Mouse (Mus musculus) neural tube, embryonic 13.5 days (tissue): Measurements from ENCODE around the gene Mycbp. TPM values are rescaled to one million over a fixed set of nuclear protein-coding genes. Genes with fewer than 3 reads are reported as not detected.

Experiments used
- ATAC-seq: fragments of 200-750 bp; cut with Nextera tagmentation; 2 replicates; pipeline ENCODE4 v1.8.0; 2017; ENCODE audit warnings: low read depth, mild to moderate bottlenecking, moderate TSS enrichment, moderate library complexity
- H3K27ac ChIP-seq: fragments of 300-500 bp; sonication (generic); replicated peaks from 2 replicates; pipeline ENCODE4 v1.5.1; 2015; ENCODE audit warnings: moderate library complexity, mild to moderate bottlenecking, inconsistent platforms
- H3K27me3 ChIP-seq: fragments of 300-500 bp; sonication (generic); 2 replicates; pipeline ENCODE4 v1.6.1; 2015; ENCODE audit warnings: mild to moderate bottlenecking, inconsistent platforms
- H3K36me3 ChIP-seq: fragments of 300-500 bp; sonication (generic); 2 replicates; pipeline ENCODE4 v1.6.1; 2015; ENCODE audit warnings: mild to moderate bottlenecking, inconsistent platforms
- H3K4me1 ChIP-seq: fragments of 300-500 bp; sonication (generic); replicated peaks from 2 replicates; pipeline ENCODE4 v1.6.1; 2015; ENCODE audit warnings: inconsistent platforms
- H3K4me2 ChIP-seq: fragments of 300-500 bp; sonication (generic); 2 replicates; pipeline ENCODE4 v1.6.1; 2015; ENCODE audit warnings: inconsistent platforms, mild to moderate bottlenecking, moderate library complexity
- H3K4me3 ChIP-seq: fragments of 300-500 bp; sonication (generic); 2 replicates; pipeline ENCODE4 v1.5.1; 2015; ENCODE audit warnings: mild to moderate bottlenecking, inconsistent platforms
- H3K9ac ChIP-seq: fragments of 300-500 bp; sonication (generic); 2 replicates; pipeline ENCODE4 v1.6.1; 2015; ENCODE audit warnings: moderate library complexity, mild to moderate bottlenecking, inconsistent platforms
- H3K9me3 ChIP-seq: fragments of 300-500 bp; sonication (generic); 2 replicates; pipeline ENCODE4 v1.6.1; 2016; ENCODE audit warnings: inconsistent platforms
- WGBS: fragments of 180-500 bp; shearing (Covaris S2); methylation state at CpG from one replicate; pipeline ENCODE4 v1.1.7; 2015; 5-methylcytosine and 5-hydroxymethylcytosine counted together
- polyA plus RNA-seq: library from polyadenylated mRNA; unstranded; fragments of >200 nt; fragmentation: Nextera tagmentation; extraction: Ambion mirVana; gene quantifications from 2 replicates; pipeline ENCODE4 v1.2.1, GENCODE M21; 2015

Gene Mycbp
- 33.5 and 39.3 TPM in 2 replicates for polyA plus RNA-seq

GRCm38 (mm10) chr4:123904333-123905125, at the start of gene Mycbp:
Mycbp (plus strand) TSS chr4:123904832.
- H3K27ac ChIP-seq: peak within 1 kb of the TSS; percentile 79
- WGBS: 2% methylated on average over 45 of the region's 49 CpGs
- peak within 1 kb of the TSS; percentile 86 for H3K9ac ChIP-seq
- H3K4me2 ChIP-seq: peak within 1 kb of the TSS; percentile 79
- peak; percentile 100 for ATAC-seq
- no peaks in the 10 kb centered on the region for H3K9me3 ChIP-seq
- peak within 1 kb of the TSS; percentile 82 for H3K4me3 ChIP-seq
- H3K4me1 ChIP-seq: peaks cover 26% of the 10 kb centered on the region
- peaks cover 7% of the 10 kb centered on the region for H3K36me3 ChIP-seq
- no peaks in the 10 kb centered on the region for H3K27me3 ChIP-seq

- Histone ChIP-seq H3K4me2 (no peak overlapping the region), H3K9ac (no peak overlapping the region), H3K36me3 (no peaks in the 10 kb centered on the region), H3K4me3 (no peak overlapping the region), H3K27ac (no peak overlapping the region), H3K4me1 (no peaks in the 10 kb centered on the region), H3K27me3 (no peaks in the 10 kb centered on the region), H3K9me3 (no peaks in the 10 kb centered on the region)
- ATAC-seq: no peak
- 57% methylated on average over 4 of the region's 4 CpGs for WGBS
Observed at GRCm38 (mm10) chr4:123856888-123857287, 47.7 kb upstream of the Mycbp start.

- H3K36me3 ChIP-seq: no peaks in the 10 kb centered on the region
- 89% methylated on average over 7 of the region's 7 CpGs for WGBS
- H3K4me2 ChIP-seq: no peak overlapping the region
- no peaks in the 10 kb centered on the region for H3K9me3 ChIP-seq
- no peaks in the 10 kb centered on the region for H3K4me1 ChIP-seq
- no peak for ATAC-seq
- no peaks in the 10 kb centered on the region for H3K27me3 ChIP-seq
- no peak overlapping the region for H3K27ac ChIP-seq
- H3K4me3 ChIP-seq: no peak overlapping the region
- no peak overlapping the region for H3K9ac ChIP-seq
Observed at GRCm38 (mm10) chr4:123858090-123858489, 46.5 kb upstream of the Mycbp start.

GRCm38 (mm10) chr4:123859379-123859778, 45.3 kb upstream of the Mycbp start, which contains the start of gene 4933427I04Rik:
4933427I04Rik (plus strand) TSS chr4:123859679.
- Histone ChIP-seq H3K4me1 (no peaks in the 10 kb centered on the region), H3K36me3 (no peaks in the 10 kb centered on the region), H3K4me3 (no peak within 1 kb of the TSS), H3K9ac (no peak within 1 kb of the TSS), H3K27me3 (no peaks in the 10 kb centered on the region), H3K4me2 (no peak within 1 kb of the TSS), H3K9me3 (no peaks in the 10 kb centered on the region), H3K27ac (no peak within 1 kb of the TSS)
- WGBS: 84% methylated on average over 3 of the region's 3 CpGs
- ATAC-seq: no peak

- no peak overlapping the region for H3K4me2 ChIP-seq
- no peaks in the 10 kb centered on the region for H3K27me3 ChIP-seq
- 61% methylated on average over 2 of the region's 2 CpGs for WGBS
- no peak overlapping the region for H3K27ac ChIP-seq
- no peak overlapping the region for H3K4me3 ChIP-seq
- ATAC-seq: no peak
- H3K4me1 ChIP-seq: no peaks in the 10 kb centered on the region
- no peaks in the 10 kb centered on the region for H3K9me3 ChIP-seq
- H3K36me3 ChIP-seq: no peaks in the 10 kb centered on the region
- H3K9ac ChIP-seq: no peak overlapping the region
Observed at GRCm38 (mm10) chr4:123859803-123860202, 44.8 kb upstream of the Mycbp start.

- no peaks in the 10 kb centered on the region for H3K36me3 ChIP-seq
- H3K4me1 ChIP-seq: no peaks in the 10 kb centered on the region
- no peaks in the 10 kb centered on the region for H3K9me3 ChIP-seq
- H3K9ac ChIP-seq: no peak overlapping the region
- 86% methylated on average over 5 of the region's 5 CpGs for WGBS
- ATAC-seq: no peak
- no peak overlapping the region for H3K4me3 ChIP-seq
- H3K27me3 ChIP-seq: no peaks in the 10 kb centered on the region
- no peak overlapping the region for H3K27ac ChIP-seq
- no peak overlapping the region for H3K4me2 ChIP-seq
Observed at GRCm38 (mm10) chr4:123860621-123861020, 44.0 kb upstream of the Mycbp start.

GRCm38 (mm10) chr4:123893726-123894125, 10.9 kb upstream of the Mycbp start:
- WGBS: 93% methylated on average over 5 of the region's 5 CpGs

GRCm38 (mm10) chr4:123894295-123894694, 10.3 kb upstream of the Mycbp start:
- H3K27me3 ChIP-seq: no peaks in the 10 kb centered on the region
- no peaks in the 10 kb centered on the region; the same call in 1 of the 2 replicates for H3K9me3 ChIP-seq
- no peak overlapping the region for H3K27ac ChIP-seq
- ATAC-seq: no peak
- H3K4me2 ChIP-seq: no peak overlapping the region
- no peak overlapping the region for H3K9ac ChIP-seq
- WGBS: 88% methylated on average over 4 of the region's 4 CpGs
- no peaks in the 10 kb centered on the region for H3K4me1 ChIP-seq
- no peaks in the 10 kb centered on the region for H3K36me3 ChIP-seq
- no peak overlapping the region for H3K4me3 ChIP-seq

More at GRCm38 (mm10) chr4:123893726-123894125, 10.9 kb upstream of the Mycbp start:
- Histone ChIP-seq H3K27me3 (no peaks in the 10 kb centered on the region), H3K9me3 (no peaks in the 10 kb centered on the region; the same call in 1 of the 2 replicates), H3K4me3 (no peak overlapping the region), H3K9ac (no peak overlapping the region), H3K36me3 (no peaks in the 10 kb centered on the region), H3K4me1 (no peaks in the 10 kb centered on the region), H3K4me2 (no peak overlapping the region), H3K27ac (no peak overlapping the region)
- no peak for ATAC-seq

- Histone ChIP-seq H3K4me3 (no peak overlapping the region), H3K4me2 (no peak overlapping the region), H3K27me3 (no peaks in the 10 kb centered on the region), H3K9ac (no peak overlapping the region), H3K9me3 (no peaks in the 10 kb centered on the region), H3K27ac (no peak overlapping the region), H3K4me1 (peaks cover 1% of the 10 kb centered on the region; the same call in 1 of the 2 replicates), H3K36me3 (no peaks in the 10 kb centered on the region)
- WGBS: 10% methylated on average over 5 of the region's 5 CpGs
- no peak for ATAC-seq
Observed at GRCm38 (mm10) chr4:123898696-123899095, 5.9 kb upstream of the Mycbp start.

GRCm38 (mm10) chr4:123903432-123903831, 1.2 kb upstream of the Mycbp start:
- Histone ChIP-seq H3K36me3 (no peaks in the 10 kb centered on the region), H3K4me1 (peaks cover 26% of the 10 kb centered on the region), H3K27me3 (no peaks in the 10 kb centered on the region), H3K9ac (no peak overlapping the region), H3K27ac (no peak overlapping the region), H3K4me2 (no peak overlapping the region), H3K4me3 (no peak overlapping the region), H3K9me3 (no peaks in the 10 kb centered on the region)
- 72% methylated on average over 3 of the region's 3 CpGs for WGBS
- no peak for ATAC-seq

GRCm38 (mm10) chr4:123905126-123905668, 565 bp downstream of the Mycbp start:
- Histone ChIP-seq H3K36me3 (peaks cover 14% of the 10 kb centered on the region), H3K9me3 (no peaks in the 10 kb centered on the region), H3K4me3 (peak overlapping the region; percentile 82), H3K4me1 (peaks cover 26% of the 10 kb centered on the region), H3K27me3 (no peaks in the 10 kb centered on the region), H3K4me2 (peak overlapping the region; percentile 79), H3K27ac (peak overlapping the region; percentile 79), H3K9ac (peak overlapping the region; percentile 86)
- ATAC-seq: no peak; the same call in 1 of the 2 replicates
- under 1% methylated on average over 44 of the region's 53 CpGs for WGBS

GRCm38 (mm10) chr4:123911503-123911902, 6.9 kb downstream of the Mycbp start:
- Histone ChIP-seq H3K4me3 (no peak overlapping the region), H3K36me3 (peaks cover 40% of the 10 kb centered on the region), H3K9me3 (no peaks in the 10 kb centered on the region), H3K4me1 (peaks cover 15% of the 10 kb centered on the region), H3K4me2 (no peak overlapping the region), H3K27ac (no peak overlapping the region), H3K27me3 (no peaks in the 10 kb centered on the region), H3K9ac (no peak overlapping the region)
- no peak for ATAC-seq
- WGBS: 92% methylated on average over 4 of the region's 4 CpGs
